Mouse (Mus musculus) liver, embryonic 16.5 days (tissue): ENCODE data around the gene Patj. TPM values are rescaled to one million over a fixed set of nuclear protein-coding genes. Genes with fewer than 3 reads are reported as not detected.
A peak's percentile ranks its signal among the peaks of the same experiment; 100 is the strongest.
"Not testable (repeated sequence)": the region's sequence is repeated elsewhere in the genome, so short reads cannot be mapped to it uniquely, and the experiment has no call there.

Source experiments
- ATAC-seq: fragments of 200-750 bp; cut with Nextera tagmentation; 2 replicates; pipeline ENCODE4 v1.8.0; 2017; ENCODE audit warnings: low read depth, mild to moderate bottlenecking, moderate number of reproducible peaks, moderate library complexity
- H3K27ac ChIP-seq: fragments of 300-500 bp; sonication (generic); 2 replicates; pipeline ENCODE4 v1.5.1; 2014; ENCODE audit warnings: mild to moderate bottlenecking, low read length
- H3K27me3 ChIP-seq: fragments of 300-500 bp; sonication (generic); 2 replicates; pipeline ENCODE4 v1.6.1; 2014; ENCODE audit warnings: low read depth, low read length, mixed read lengths; ENCODE audit not compliant: control insufficient read depth, insufficient read depth
- H3K36me3 ChIP-seq: fragments of 300-500 bp; sonication (generic); 2 replicates; pipeline ENCODE4 v1.6.1; 2014; ENCODE audit warnings: mild to moderate bottlenecking; ENCODE audit not compliant: control insufficient read depth, insufficient read depth
- H3K4me1 ChIP-seq: fragments of 300-500 bp; sonication (generic); 2 replicates; pipeline ENCODE4 v1.6.1; 2014; ENCODE audit warnings: low read depth, low read length, mixed read lengths; ENCODE audit not compliant: control insufficient read depth
- H3K4me2 ChIP-seq: fragments of 300-500 bp; sonication (generic); 2 replicates; pipeline ENCODE4 v1.6.1; 2014; ENCODE audit warnings: low read depth, low read length, mixed read lengths
- H3K4me3 ChIP-seq: fragments of 300-500 bp; sonication (generic); 2 replicates; pipeline ENCODE4 v1.5.1; 2014; ENCODE audit warnings: low read depth, mild to moderate bottlenecking, low read length
- H3K9ac ChIP-seq: fragments of 300-500 bp; sonication (generic); 2 replicates; pipeline ENCODE4 v1.6.1; 2014; ENCODE audit warnings: low read depth, low read length
- H3K9me3 ChIP-seq: fragments of 300-500 bp; sonication (generic); replicated peaks from 2 replicates; pipeline ENCODE4 v1.6.1; 2016; ENCODE audit warnings: low read length; ENCODE audit not compliant: control insufficient read depth
- WGBS: fragments of 180-500 bp; shearing (Covaris S2); extraction: QIAGEN DNeasy Blood & Tissue Kit; methylation state at CpG from one replicate; pipeline ENCODE4 v1.1.7; 2014; ENCODE audit not compliant: insufficient replicate concordance; 5-methylcytosine and 5-hydroxymethylcytosine counted together
- polyA plus RNA-seq: library from polyadenylated mRNA; unstranded; fragments of >200 nt; fragmentation: Nextera tagmentation; extraction: Ambion mirVana; gene quantifications from 2 replicates; pipeline ENCODE4 v1.2.1, GENCODE M21; 2015

Patj gene
- polyA plus RNA-seq, 1 experiment from 2014 or later: 3.3 TPM

GRCm38 (mm10) chr4:98697932-98698331 is 302.3 kb downstream of the Patj start:
- WGBS: 69% methylated on average over 4 of the region's 4 CpGs

GRCm38 (mm10) chr4:98698921-98699320 is 303.3 kb downstream of the Patj start:
- no peak overlapping the region for H3K4me2 ChIP-seq
- no peak overlapping the region for H3K9ac ChIP-seq
- H3K4me1 ChIP-seq: no peaks in the 10 kb centered on the region
- no peak overlapping the region for H3K4me3 ChIP-seq
- no peaks in the 10 kb centered on the region for H3K9me3 ChIP-seq
- WGBS: 13% methylated on average over 3 of the region's 3 CpGs
- no peak overlapping the region for H3K27ac ChIP-seq
- no peaks in the 10 kb centered on the region for H3K36me3 ChIP-seq
- ATAC-seq: peak; percentile 71
- H3K27me3 ChIP-seq: no peaks in the 10 kb centered on the region

More at GRCm38 (mm10) chr4:98697932-98698331, 302.3 kb downstream of the Patj start:
- no peaks in the 10 kb centered on the region for H3K4me1 ChIP-seq
- no peaks in the 10 kb centered on the region for H3K27me3 ChIP-seq
- H3K36me3 ChIP-seq: no peaks in the 10 kb centered on the region
- H3K4me2 ChIP-seq: no peak overlapping the region
- no peak overlapping the region for H3K9ac ChIP-seq
- ATAC-seq: no peak
- no peaks in the 10 kb centered on the region for H3K9me3 ChIP-seq
- H3K27ac ChIP-seq: no peak overlapping the region
- H3K4me3 ChIP-seq: no peak overlapping the region

GRCm38 (mm10) chr4:98700156-98700555 is 304.6 kb downstream of the Patj start:
- no peak for ATAC-seq
- Histone ChIP-seq H3K9me3 (no peaks in the 10 kb centered on the region), H3K4me1 (no peaks in the 10 kb centered on the region), H3K9ac (no peak overlapping the region), H3K27me3 (no peaks in the 10 kb centered on the region), H3K27ac (no peak overlapping the region), H3K36me3 (no peaks in the 10 kb centered on the region), H3K4me2 (no peak overlapping the region), H3K4me3 (no peak overlapping the region)
- WGBS: 50% methylated on average over 3 of the region's 3 CpGs

- no peak overlapping the region for H3K4me3 ChIP-seq
- H3K36me3 ChIP-seq: no peaks in the 10 kb centered on the region
- no peak overlapping the region for H3K4me2 ChIP-seq
- H3K4me1 ChIP-seq: no peaks in the 10 kb centered on the region
- WGBS: 31% methylated on average over 12 of the region's 12 CpGs
- no peaks in the 10 kb centered on the region for H3K27me3 ChIP-seq
- no peaks in the 10 kb centered on the region for H3K9me3 ChIP-seq
- ATAC-seq: no peak
- no peak overlapping the region for H3K27ac ChIP-seq
- H3K9ac ChIP-seq: no peak overlapping the region
These were observed 306.8 kb downstream of the Patj start for GRCm38 (mm10) chr4:98702201-98702894.

- no peaks in the 10 kb centered on the region for H3K27me3 ChIP-seq
- no peaks in the 10 kb centered on the region for H3K9me3 ChIP-seq
- no peak overlapping the region for H3K27ac ChIP-seq
- H3K9ac ChIP-seq: no peak overlapping the region
- no peak overlapping the region for H3K4me3 ChIP-seq
- no peaks in the 10 kb centered on the region for H3K36me3 ChIP-seq
- H3K4me2 ChIP-seq: no peak overlapping the region
- ATAC-seq: no peak
- no peaks in the 10 kb centered on the region for H3K4me1 ChIP-seq
- 73% methylated on average over 8 of the region's 8 CpGs for WGBS
These were observed 315.3 kb downstream of the Patj start for GRCm38 (mm10) chr4:98710891-98711290.

GRCm38 (mm10) chr4:98717735-98718546 is 322.4 kb downstream of the Patj start:
- no peaks in the 10 kb centered on the region for H3K27me3 ChIP-seq
- no peaks in the 10 kb centered on the region for H3K36me3 ChIP-seq
- no peak overlapping the region for H3K4me3 ChIP-seq
- no peak for ATAC-seq
- no peaks in the 10 kb centered on the region for H3K4me1 ChIP-seq
- no peak overlapping the region for H3K4me2 ChIP-seq
- H3K9ac ChIP-seq: no peak overlapping the region
- H3K27ac ChIP-seq: no peak overlapping the region
- WGBS: 68% methylated on average over 17 of the region's 17 CpGs
- no peaks in the 10 kb centered on the region for H3K9me3 ChIP-seq

GRCm38 (mm10) chr4:98718547-98718917 is 322.9 kb downstream of the Patj start:
- Histone ChIP-seq H3K27ac (no peak overlapping the region), H3K4me1 (no peaks in the 10 kb centered on the region), H3K27me3 (no peaks in the 10 kb centered on the region), H3K9ac (no peak overlapping the region), H3K4me2 (no peak overlapping the region), H3K36me3 (no peaks in the 10 kb centered on the region), H3K4me3 (no peak overlapping the region), H3K9me3 (no peaks in the 10 kb centered on the region)
- ATAC-seq: no peak
- 63% methylated on average over 10 of the region's 10 CpGs for WGBS

GRCm38 (mm10) chr4:98722454-98722853 is 326.9 kb downstream of the Patj start:
- no peak for ATAC-seq
- no peak overlapping the region for H3K9ac ChIP-seq
- no peak overlapping the region for H3K4me2 ChIP-seq
- H3K9me3 ChIP-seq: no peaks in the 10 kb centered on the region
- WGBS: 10% methylated on average over 8 of the region's 8 CpGs
- H3K27ac ChIP-seq: no peak overlapping the region
- no peaks in the 10 kb centered on the region for H3K4me1 ChIP-seq
- no peaks in the 10 kb centered on the region for H3K36me3 ChIP-seq
- H3K4me3 ChIP-seq: no peak overlapping the region
- H3K27me3 ChIP-seq: peaks cover 13% of the 10 kb centered on the region

GRCm38 (mm10) chr4:98724682-98725081 is 329.1 kb downstream of the Patj start:
- H3K4me2 ChIP-seq, H3K27ac ChIP-seq, H3K36me3 ChIP-seq, H3K9me3 ChIP-seq, ATAC-seq, H3K9ac ChIP-seq, H3K4me1 ChIP-seq, H3K4me3 ChIP-seq: not testable (repeated sequence)
- 54% methylated on average over 1 of the region's 1 CpGs for WGBS
- H3K27me3 ChIP-seq: peaks cover 28% of the 10 kb centered on the region
